Mouse (Mus musculus): ENCODE data around the gene Birc7. TPM values are rescaled to one million over a fixed set of nuclear protein-coding genes. Genes with fewer than 3 reads are reported as not detected.
A peak's percentile ranks its signal among the peaks of the same experiment; 100 is the strongest.

The Birc7 gene
- total RNA-seq (2017): not detected in 2 replicates

- ATAC-seq (replicated peaks; ENCODE audit: low read depth, poor library complexity, severe bottlenecking): no peak
These were observed at the start of gene Birc7 for GRCm38 (mm10) chr2:180928723-180929122. Birc7 (plus strand) TSS chr2:180929023.

- no peak for ATAC-seq (replicated peaks; ENCODE audit: low read depth, poor library complexity, severe bottlenecking)
These were observed 49.3 kb upstream of the Birc7 start for GRCm38 (mm10) chr2:180879365-180880067.

GRCm38 (mm10) chr2:180881281-180881680 is 47.5 kb upstream of the Birc7 start:
- ATAC-seq (replicated peaks; ENCODE audit: low read depth, poor library complexity, severe bottlenecking): no peak

- ATAC-seq (replicated peaks; ENCODE audit: low read depth, poor library complexity, severe bottlenecking): no peak
These were observed 43.6 kb upstream of the Birc7 start for GRCm38 (mm10) chr2:180885270-180885669.

- ATAC-seq (replicated peaks; ENCODE audit: low read depth, poor library complexity, severe bottlenecking): no peak
These were observed 39.4 kb upstream of the Birc7 start for GRCm38 (mm10) chr2:180889271-180889920.

GRCm38 (mm10) chr2:180889921-180890280 is 38.9 kb upstream of the Birc7 start:
- no peak for ATAC-seq (replicated peaks; ENCODE audit: low read depth, poor library complexity, severe bottlenecking)

GRCm38 (mm10) chr2:180890422-180891074 is 38.3 kb upstream of the Birc7 start:
- ATAC-seq (replicated peaks; ENCODE audit: low read depth, poor library complexity, severe bottlenecking): no peak

GRCm38 (mm10) chr2:180891075-180891834 is 37.6 kb upstream of the Birc7 start:
- ATAC-seq (replicated peaks; ENCODE audit: low read depth, poor library complexity, severe bottlenecking): no peak

- ATAC-seq (replicated peaks; ENCODE audit: low read depth, poor library complexity, severe bottlenecking): no peak
These were observed 36.9 kb upstream of the Birc7 start for GRCm38 (mm10) chr2:180891835-180892323.

- no peak for ATAC-seq (replicated peaks; ENCODE audit: low read depth, poor library complexity, severe bottlenecking)
These were observed 35.8 kb upstream of the Birc7 start for GRCm38 (mm10) chr2:180892841-180893521.

GRCm38 (mm10) chr2:180893537-180894028 is 35.2 kb upstream of the Birc7 start:
- ATAC-seq (replicated peaks; ENCODE audit: low read depth, poor library complexity, severe bottlenecking): no peak

GRCm38 (mm10) chr2:180894029-180894623 is 34.7 kb upstream of the Birc7 start:
- peak; percentile 68 for ATAC-seq (replicated peaks; ENCODE audit: low read depth, poor library complexity, severe bottlenecking)

- peak; percentile 77 for ATAC-seq (replicated peaks; ENCODE audit: low read depth, poor library complexity, severe bottlenecking)
These were observed 34.1 kb upstream of the Birc7 start for GRCm38 (mm10) chr2:180894734-180895133.

GRCm38 (mm10) chr2:180895321-180895720 is 33.5 kb upstream of the Birc7 start:
- ATAC-seq (replicated peaks; ENCODE audit: low read depth, poor library complexity, severe bottlenecking): no peak

- no peak for ATAC-seq (replicated peaks; ENCODE audit: low read depth, poor library complexity, severe bottlenecking)
These were observed 32.8 kb upstream of the Birc7 start for GRCm38 (mm10) chr2:180895837-180896525.

GRCm38 (mm10) chr2:180896819-180897625 is 31.8 kb upstream of the Birc7 start:
- no peak for ATAC-seq (replicated peaks; ENCODE audit: low read depth, poor library complexity, severe bottlenecking)

GRCm38 (mm10) chr2:180897857-180898256 is 31.0 kb upstream of the Birc7 start:
- no peak for ATAC-seq (replicated peaks; ENCODE audit: low read depth, poor library complexity, severe bottlenecking)

- peak; percentile 63; the same call in 1 of the 2 replicates for ATAC-seq (replicated peaks; ENCODE audit: low read depth, poor library complexity, severe bottlenecking)
These were observed 26.7 kb upstream of the Birc7 start for GRCm38 (mm10) chr2:180902086-180902485.

All from common myeloid progenitor, adult 5-6 weeks (primary cell).